Mouse (Mus musculus): ENCODE data around the gene Gje1.

The Gje1 gene

DNA sequence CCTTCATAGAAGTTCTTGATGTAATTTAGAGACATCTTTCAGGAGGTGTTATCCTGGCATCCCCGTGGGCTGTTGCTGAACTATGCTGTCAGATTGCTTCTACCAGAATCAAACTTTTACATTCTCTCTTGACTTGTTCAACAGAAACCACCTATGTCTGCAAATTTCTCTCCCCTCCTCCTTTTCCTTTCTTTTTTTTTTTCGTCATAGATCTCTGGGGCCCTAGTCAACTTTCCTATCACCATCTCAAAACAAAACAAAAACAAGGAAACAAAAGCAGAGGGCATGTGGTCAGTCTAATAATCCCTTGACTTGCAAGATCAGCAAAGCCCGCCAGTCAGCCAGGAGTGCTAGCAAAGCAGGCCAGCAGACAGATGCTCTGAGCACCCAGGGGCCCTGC, at the start of gene Gje1:
Gene Gje1 (minus strand): TSS at position 101 of the 400 bp plus-strand sequence.
- DNase-seq (ENCODE audit: low read depth) = no peak

DNA sequence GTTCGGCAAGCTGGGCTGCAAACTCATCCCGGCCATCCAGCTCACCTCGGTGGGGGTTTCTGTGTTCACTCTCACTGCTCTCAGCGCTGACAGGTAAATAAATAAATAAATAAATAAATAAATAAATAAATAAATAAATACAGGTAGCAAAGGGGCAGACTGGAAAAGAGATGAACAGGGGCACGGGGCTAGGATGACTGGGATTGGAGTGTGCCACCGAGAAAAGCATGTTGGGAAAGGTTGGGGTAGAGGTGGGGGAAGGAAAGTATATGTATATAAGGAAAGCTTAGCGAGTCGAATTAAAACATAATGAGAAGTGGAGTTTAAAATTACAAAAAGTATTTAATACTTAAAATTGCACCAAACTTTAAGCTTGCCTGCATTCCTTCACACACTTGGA, 42.6 kb upstream of the Gje1 start:
- DNase-seq (ENCODE audit: low read depth) = no peak

DNA sequence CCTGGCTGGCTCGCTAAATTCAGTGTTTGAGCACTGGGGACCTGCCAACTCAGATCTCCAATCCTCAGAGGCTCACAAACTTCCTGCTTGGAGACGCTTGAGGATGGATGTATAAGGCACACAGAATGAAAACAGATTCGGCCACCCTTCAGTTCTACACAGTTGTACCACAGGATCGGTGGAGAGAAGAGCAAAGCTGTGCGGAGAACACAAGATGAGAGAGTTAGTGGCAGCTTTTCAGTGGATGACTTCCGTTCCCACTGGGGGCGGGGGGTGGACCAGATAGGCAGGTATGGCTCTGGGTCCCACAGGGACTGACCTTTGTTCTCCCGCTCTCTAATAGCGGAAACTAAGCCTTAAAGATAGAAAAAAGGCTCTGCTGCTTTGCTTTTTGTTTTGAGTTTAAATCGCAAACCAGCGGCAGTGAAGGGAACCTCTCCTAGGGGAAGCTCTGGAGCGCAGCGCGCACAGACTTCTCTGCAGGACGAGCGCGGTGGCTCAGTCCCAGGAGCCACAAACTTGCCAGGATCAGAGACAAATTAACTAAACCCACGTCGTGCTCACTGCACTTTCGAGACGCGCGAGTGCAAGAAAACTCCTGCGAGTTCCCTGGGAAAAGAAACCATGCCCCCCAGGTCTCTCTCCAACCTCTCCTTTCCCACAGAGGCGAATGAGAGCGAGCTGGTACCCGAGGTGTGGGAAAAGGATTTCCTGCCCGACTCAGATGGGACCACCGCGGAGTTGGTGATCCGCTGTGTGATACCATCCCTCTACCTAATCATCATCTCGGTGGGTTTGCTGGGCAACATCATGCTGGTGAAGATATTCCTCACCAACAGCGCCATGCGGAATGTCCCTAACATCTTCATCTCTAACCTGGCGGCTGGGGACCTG, 41.9 kb upstream of the Gje1 start:
- no peak for DNase-seq (ENCODE audit: low read depth)

DNA sequence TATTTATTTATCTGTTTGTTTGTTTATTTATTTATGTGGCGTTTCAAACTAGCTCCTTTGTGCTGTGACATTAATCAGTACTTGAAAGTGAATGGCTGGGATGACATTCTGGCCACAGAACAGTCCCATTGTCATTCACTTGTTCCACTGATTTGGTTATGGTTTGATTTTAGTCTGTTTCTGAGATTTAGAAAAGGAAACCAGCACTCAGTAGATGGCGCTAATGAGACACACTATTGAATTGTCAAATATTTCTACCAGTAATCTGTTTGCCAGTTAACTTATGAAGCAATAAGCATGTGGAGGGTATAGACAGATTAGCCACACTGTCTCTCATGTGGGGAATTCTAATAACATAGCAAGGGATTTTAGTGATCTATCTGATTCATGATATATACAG, 16.3 kb upstream of the Gje1 start:
- DNase-seq (ENCODE audit: low read depth) = peak; percentile 19

DNA sequence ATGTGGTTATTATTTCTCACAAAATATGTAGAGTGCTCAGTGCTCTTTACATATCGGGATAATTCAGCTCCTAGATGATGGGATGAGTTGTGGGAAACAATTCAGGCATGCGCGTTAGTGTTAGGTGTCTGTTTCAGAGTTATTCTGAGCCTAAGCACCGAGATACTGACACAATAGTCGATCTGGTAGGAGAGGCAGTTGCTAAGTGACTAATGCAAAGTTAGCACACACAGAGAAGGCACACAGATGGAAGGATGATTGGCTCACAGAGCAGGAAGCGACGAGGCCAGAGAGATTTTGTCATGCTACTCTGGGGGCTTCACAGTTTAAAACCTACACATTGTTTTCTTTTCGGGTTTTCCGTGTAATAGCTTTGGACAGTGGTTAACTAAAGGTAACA, 7.7 kb upstream of the Gje1 start:
- DNase-seq (ENCODE audit: low read depth) = no peak

DNA sequence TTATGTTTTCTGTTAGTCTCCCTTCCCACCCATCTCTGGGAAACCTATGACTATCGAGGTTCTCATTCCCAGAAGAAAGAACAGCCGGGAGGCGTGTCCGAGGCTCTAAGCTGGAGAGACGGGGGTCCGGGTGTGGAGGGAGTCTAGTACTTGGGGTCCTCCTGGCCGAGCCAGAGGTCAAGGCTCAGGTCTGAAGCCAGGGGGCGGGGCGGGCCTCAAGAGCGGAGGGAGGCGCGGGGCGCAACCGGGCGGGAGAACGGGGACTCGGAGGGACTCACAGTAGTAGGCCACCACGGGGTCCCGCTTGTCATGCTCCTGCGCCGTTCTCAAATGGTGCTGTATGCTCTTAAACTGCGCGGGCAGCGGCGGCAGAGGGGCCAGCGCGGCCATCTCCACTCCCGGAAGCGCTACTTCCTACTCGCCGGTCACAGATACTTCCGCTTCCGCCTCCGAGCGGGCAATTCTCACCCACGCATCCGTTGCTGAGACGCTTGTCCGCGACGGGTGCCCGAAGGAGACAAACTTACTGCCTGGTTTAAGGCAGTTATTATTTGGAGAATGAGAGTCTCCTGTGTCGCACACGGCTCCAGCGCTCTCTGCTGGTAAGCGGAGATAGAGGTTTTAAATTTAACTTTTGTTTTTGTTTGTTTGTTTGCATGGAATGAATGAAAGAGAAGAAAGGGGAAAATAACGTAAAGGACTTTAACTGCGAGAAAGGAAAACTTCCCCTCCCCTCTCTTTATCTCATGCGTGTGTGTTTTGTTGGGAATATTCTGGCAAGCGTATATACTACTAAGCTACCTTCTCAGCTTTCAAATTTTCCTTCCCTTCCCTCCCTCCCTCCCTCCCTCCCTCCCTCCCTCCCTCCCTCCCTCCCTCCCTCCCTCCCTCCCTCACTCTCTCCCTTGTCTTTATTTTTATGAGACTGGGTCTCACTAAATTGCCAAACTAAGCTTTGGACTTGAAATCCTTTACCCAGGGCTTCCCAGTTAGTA, 12.6 kb downstream of the Gje1 start, which contains the start of the genes Vta1 and Nmbr:
Gene Vta1 (minus strand): TSS at position 489 of the 995 bp plus-strand sequence.
Gene Nmbr (plus strand): TSS at position 520 of the 995 bp plus-strand sequence.
- DNase-seq (ENCODE audit: low read depth) = peak; percentile 92

DNA sequence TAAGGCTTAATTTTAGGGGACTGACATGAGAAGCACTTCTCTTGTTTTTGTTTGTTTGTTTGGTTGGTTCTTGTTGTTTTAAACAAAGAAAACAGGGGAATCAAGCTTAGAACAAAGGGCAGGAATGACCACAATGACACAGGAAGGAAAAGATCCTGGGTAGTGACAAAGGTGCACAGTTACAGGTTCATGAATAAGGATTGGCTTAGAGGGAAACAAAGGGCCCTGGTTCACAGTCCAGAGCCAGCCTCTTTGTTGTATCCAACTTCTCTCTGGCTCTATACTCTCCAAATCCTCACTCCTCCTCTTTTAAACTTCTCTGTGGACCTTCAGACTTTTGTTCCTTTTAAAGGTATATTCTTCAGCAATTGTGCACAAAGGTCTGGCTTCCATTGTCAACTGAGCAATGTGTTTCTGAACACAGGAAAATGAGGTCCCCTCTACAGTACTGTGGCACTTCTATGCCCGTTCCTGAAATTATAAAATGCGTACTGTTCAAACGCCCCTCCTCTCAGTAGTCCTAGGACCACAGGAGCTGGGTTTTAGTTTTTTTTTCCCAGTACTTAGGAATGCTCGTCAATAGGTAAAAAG, 14.1 kb downstream of the Gje1 start:
- no peak for DNase-seq (ENCODE audit: low read depth)

DNA sequence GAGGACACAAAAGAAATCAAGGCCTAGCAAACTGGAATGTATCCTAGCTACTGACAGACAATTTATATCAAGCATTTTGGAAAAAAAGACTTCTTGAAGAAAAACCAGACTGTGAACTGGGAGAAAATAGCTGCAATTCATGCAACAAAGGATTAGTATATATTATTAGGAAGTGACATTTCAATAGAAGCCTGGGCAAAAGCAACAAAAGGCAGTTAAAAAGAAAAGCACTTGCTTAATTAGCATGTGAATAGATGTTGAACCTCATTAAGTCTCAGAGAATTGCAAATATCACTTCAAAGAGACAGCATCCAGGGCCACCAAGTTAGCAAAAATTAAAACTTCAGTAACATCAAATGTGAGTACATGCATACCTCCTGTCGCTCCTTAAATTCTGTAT, 14.8 kb downstream of the Gje1 start:
- no peak for DNase-seq (ENCODE audit: low read depth)

DNA sequence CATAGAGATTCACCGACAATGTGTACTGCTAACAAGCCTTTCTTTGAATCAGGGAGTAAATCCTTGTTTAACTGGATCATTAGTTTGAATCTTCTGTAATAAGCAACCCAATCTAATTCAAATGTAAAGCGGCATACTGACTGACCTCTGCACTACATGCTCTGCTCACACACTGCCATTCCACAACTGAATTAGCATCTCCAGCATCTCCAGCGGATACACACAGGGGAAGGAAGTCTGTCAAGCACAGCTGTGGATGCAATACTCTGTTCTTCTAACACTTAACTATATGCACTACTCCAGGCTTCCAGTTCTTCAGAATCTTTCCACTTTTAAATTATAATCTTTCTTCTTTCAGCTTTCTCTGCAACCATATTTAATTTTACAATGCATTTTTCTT, 27.7 kb downstream of the Gje1 start:
- no peak for DNase-seq (ENCODE audit: low read depth)

DNA sequence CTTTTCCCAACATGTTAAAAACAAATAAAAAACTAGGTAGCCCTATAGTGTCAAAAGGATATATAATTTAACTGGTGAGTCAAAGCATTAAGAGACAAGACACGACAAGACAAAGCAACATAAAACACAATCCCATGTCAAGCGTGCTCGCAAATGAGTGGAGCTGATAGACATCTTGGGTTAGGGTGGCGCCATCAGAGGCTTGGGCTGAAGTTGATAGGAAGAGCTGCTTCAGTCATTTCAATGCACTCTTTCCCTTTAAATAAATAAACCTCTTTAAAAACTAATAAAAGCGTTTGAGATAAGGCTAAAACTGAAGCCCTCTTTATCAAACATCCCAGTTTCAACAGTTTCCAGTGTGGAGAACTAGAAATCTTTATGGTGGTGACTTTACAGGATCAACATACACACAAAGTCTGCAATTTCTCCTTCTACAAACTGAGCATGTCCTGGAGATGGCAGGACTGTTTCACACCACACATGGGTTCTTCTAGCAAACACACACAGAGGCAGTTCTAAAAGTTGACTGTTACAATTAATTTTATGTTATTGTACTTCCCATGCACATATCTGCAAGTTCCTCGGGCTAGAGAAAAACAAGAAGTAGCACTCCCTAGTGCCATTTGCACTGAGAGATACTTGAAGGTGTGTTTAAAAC, 29.1 kb downstream of the Gje1 start:
- DNase-seq (ENCODE audit: low read depth) = no peak

DNA sequence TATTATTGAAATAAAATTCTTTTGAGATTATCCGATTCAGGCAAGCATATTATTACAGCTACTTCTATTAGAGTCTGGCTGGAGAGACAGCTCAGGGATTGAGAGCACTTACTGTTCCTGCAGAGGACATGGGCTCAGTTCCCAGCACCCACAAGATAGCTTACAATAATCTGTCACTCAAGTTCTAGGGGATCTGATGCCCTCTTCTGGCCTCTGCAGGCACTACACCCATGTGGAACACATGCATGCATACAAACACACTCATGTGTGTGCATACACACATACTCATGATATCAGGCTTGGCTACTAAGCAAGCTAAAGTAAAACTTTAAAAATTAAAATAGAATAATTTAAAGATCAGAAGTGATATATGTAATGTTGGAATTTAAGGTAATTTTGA, 32.4 kb downstream of the Gje1 start:
- no peak for DNase-seq (ENCODE audit: low read depth)

DNA sequence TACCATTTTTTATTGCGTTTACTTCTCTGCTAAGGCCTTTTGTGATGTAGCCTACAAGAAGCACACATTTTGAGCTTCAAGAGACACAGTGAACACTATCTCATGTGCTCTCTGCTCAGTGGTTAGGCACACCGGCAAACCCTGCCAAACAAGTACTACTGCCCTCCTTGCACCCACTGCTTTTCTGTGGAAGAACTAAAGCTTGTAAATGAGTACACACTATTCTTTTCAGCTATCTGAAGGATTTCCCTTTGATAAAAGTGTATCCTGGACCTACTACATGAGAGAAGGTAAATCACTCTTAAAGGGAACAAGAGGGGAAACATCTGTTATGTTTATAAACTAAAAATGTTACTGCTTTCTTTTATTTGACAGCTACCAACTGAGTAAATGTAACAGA, 51.9 kb downstream of the Gje1 start:
- no peak for DNase-seq (ENCODE audit: low read depth)

Measured in c-Kit-positive CD71-negative TER-119-negative erythroid progenitor cells, embryonic 14.5 days (primary cell).